Mouse (Mus musculus) CH12.LX (cell line): Measurements from ENCODE around the gene Acap3. TPM values are rescaled to one million over a fixed set of nuclear protein-coding genes. Genes with fewer than 3 reads are reported as not detected.

Experiments
- DNase-seq: peaks from one replicate; pipeline ENCODE4 v3.0.0-alpha.2; 2013; ENCODE audit errors: extremely low read depth
- H3K27ac ChIP-seq: 2 replicates; pipeline ENCODE4 v1.5.1; 2012; ENCODE audit warnings: low read depth, mild to moderate bottlenecking, control low read depth, moderate library complexity; ENCODE audit not compliant: insufficient read depth
- H3K27me3 ChIP-seq: replicated peaks from 2 replicates; pipeline ENCODE3; 2012; ENCODE audit warnings: inconsistent platforms
- H3K36me3 ChIP-seq, 2 experiments: replicated peaks in 1 of 2; 2 replicates each; pipeline versions ENCODE3 to v1.6.1; 2012; ENCODE audit warnings: inconsistent platforms in 1 of 2, low read length in 1 of 2, mild to moderate bottlenecking in 1 of 2, mixed read lengths in 1 of 2, moderate library complexity in 1 of 2; ENCODE audit not compliant: control insufficient read depth in 1 of 2, insufficient read depth in 1 of 2
- H3K4me1 ChIP-seq, 2 experiments: 2 replicates each; pipeline ENCODE4 v1.6.1; 2012; ENCODE audit warnings: inconsistent platforms in 1 of 2, moderate library complexity in 1 of 2; ENCODE audit not compliant: insufficient read depth in 2 of 2, control insufficient read depth in 1 of 2
- H3K4me2 ChIP-seq: 2 replicates; pipeline ENCODE4 v1.6.1; 2012; ENCODE audit warnings: low read depth, mild to moderate bottlenecking, control low read depth; ENCODE audit not compliant: poor library complexity, insufficient read depth, severe bottlenecking
- H3K4me3 ChIP-seq, 3 experiments: fragments of 150-350 bp in 1 of 3; sonication (generic) in 1 of 3; replicated peaks in 1 of 3; 2 replicates each; pipeline versions ENCODE3 to v1.5.1; 2011 to 2012; ENCODE audit warnings: low read depth in 2 of 3, low read length in 2 of 3, mild to moderate bottlenecking in 2 of 3, moderate library complexity in 2 of 3, control low read depth in 1 of 3, improper control_type of control experiment in 1 of 3, inconsistent platforms in 1 of 3, mixed read lengths in 1 of 3; ENCODE audit not compliant: poor library complexity in 1 of 3
- H3K79me2 ChIP-seq: replicated peaks from 2 replicates; pipeline ENCODE4 v1.6.1; 2012; ENCODE audit warnings: mild to moderate bottlenecking, moderate library complexity; ENCODE audit not compliant: control insufficient read depth, poor library complexity, insufficient read depth, severe bottlenecking; ENCODE audit errors: extremely low read depth
- H3K9ac ChIP-seq: 2 replicates; pipeline ENCODE4 v1.6.1; 2012; ENCODE audit warnings: low read depth, mild to moderate bottlenecking, control low read depth, moderate library complexity; ENCODE audit not compliant: insufficient read depth
- H3K9me3 ChIP-seq: replicated peaks from 2 replicates; pipeline ENCODE3; 2012; ENCODE audit warnings: low read length, inconsistent platforms, mixed read lengths
- BHLHE40 ChIP-seq: IDR thresholded peaks from 2 replicates; pipeline ENCODE4 v1.6.1; 2011; ENCODE audit warnings: mild to moderate bottlenecking, low read depth, low read length, improper control_type of control experiment
- CHD1 ChIP-seq: IDR thresholded peaks from 2 replicates; pipeline ENCODE4 v1.6.1; 2012; ENCODE audit warnings: low read depth, low read length, improper control_type of control experiment, inconsistent platforms
- CHD2 ChIP-seq: IDR thresholded peaks from 2 replicates; pipeline ENCODE4 v1.6.1; 2011; ENCODE audit warnings: low read length, improper control_type of control experiment
- ELF1 ChIP-seq: IDR thresholded peaks from 2 replicates; pipeline ENCODE4 v1.6.1; 2014; ENCODE audit warnings: low read depth, mild to moderate bottlenecking, inconsistent platforms, low read length, improper control_type of control experiment
- GABPA ChIP-seq: IDR thresholded peaks from 2 replicates; pipeline ENCODE4 v1.6.1; 2012; ENCODE audit warnings: low read depth, low read length, improper control_type of control experiment, inconsistent platforms; ENCODE audit not compliant: insufficient replicate concordance
- HCFC1 ChIP-seq: IDR thresholded peaks from 2 replicates; pipeline ENCODE4 v1.6.1; 2012; ENCODE audit warnings: low read depth, mild to moderate bottlenecking, inconsistent platforms, low read length, improper control_type of control experiment
- IRF4 ChIP-seq: IDR thresholded peaks from 2 replicates; pipeline ENCODE4 v1.6.1; 2014; ENCODE audit warnings: low read depth, mild to moderate bottlenecking, inconsistent platforms, low read length, improper control_type of control experiment
- JUND ChIP-seq: conservative IDR thresholded peaks from 2 replicates; pipeline ENCODE4 v1.6.1; 2011; ENCODE audit warnings: low read depth, low read length, improper control_type of control experiment
- MAFK ChIP-seq: IDR thresholded peaks from 2 replicates; pipeline ENCODE4 v1.6.1; 2011; ENCODE audit warnings: low read length, improper control_type of control experiment; ENCODE audit not compliant: insufficient replicate concordance
- MAZ ChIP-seq: IDR thresholded peaks from 2 replicates; pipeline ENCODE4 v1.6.1; 2012; ENCODE audit warnings: low read depth, mild to moderate bottlenecking, inconsistent platforms, low read length, improper control_type of control experiment, moderate library complexity
- MEF2A ChIP-seq: IDR thresholded peaks from 2 replicates; pipeline ENCODE4 v1.6.1; 2014; ENCODE audit warnings: low read depth, mild to moderate bottlenecking, inconsistent platforms, low read length, improper control_type of control experiment, borderline replicate concordance
- MYC ChIP-seq: IDR thresholded peaks from 2 replicates; pipeline ENCODE4 v1.6.1; 2011; ENCODE audit warnings: low read depth, mild to moderate bottlenecking, improper control_type of control experiment, low read length
- NELFE ChIP-seq: IDR thresholded peaks from 2 replicates; pipeline ENCODE4 v1.6.1; 2011; ENCODE audit warnings: low read depth, low read length, improper control_type of control experiment
- NRF1 ChIP-seq: IDR thresholded peaks from 2 replicates; pipeline ENCODE4 v1.6.1; 2014; ENCODE audit warnings: low read depth, mild to moderate bottlenecking, inconsistent platforms, low read length, improper control_type of control experiment, moderate library complexity
- POLR2A ChIP-seq: IDR thresholded peaks from 2 replicates; pipeline ENCODE4 v1.6.1; 2011; ENCODE audit warnings: low read depth, mild to moderate bottlenecking, improper control_type of control experiment, low read length
- RAD21 ChIP-seq: IDR thresholded peaks from 2 replicates; pipeline ENCODE4 v1.6.1; 2011; ENCODE audit warnings: low read depth, mild to moderate bottlenecking, low read length, improper control_type of control experiment, moderate library complexity
- RCOR1 ChIP-seq: conservative IDR thresholded peaks from 2 replicates; pipeline ENCODE4 v1.6.1; 2012; ENCODE audit warnings: low read depth, mild to moderate bottlenecking, inconsistent platforms, low read length, improper control_type of control experiment
- TCF12 ChIP-seq: IDR thresholded peaks from 2 replicates; pipeline ENCODE4 v1.6.1; 2014; ENCODE audit warnings: low read depth, mild to moderate bottlenecking, inconsistent platforms, low read length, improper control_type of control experiment
- UBTF ChIP-seq: IDR thresholded peaks from 2 replicates; pipeline ENCODE4 v1.6.1; 2012; ENCODE audit warnings: low read depth, mild to moderate bottlenecking, inconsistent platforms, low read length, improper control_type of control experiment, moderate library complexity
- ZMIZ1 ChIP-seq: IDR thresholded peaks from 2 replicates; pipeline ENCODE4 v1.6.1; 2012; ENCODE audit warnings: low read depth, mild to moderate bottlenecking, inconsistent platforms, low read length, improper control_type of control experiment
- dilution Hi-C: fragments of 300-500 bp; cut with MboI; formaldehyde crosslinking; loops from 2 replicates; pipeline ENCODE4 v1.14.3; 2020; ENCODE audit warnings: low sequenced_read_pairs; ENCODE audit not compliant: extremely low pct_unique_long_range_greater_than_20kb, extremely low pct_ligation_motif_present
- in situ Hi-C: fragments of 300-500 bp; cut with MboI; formaldehyde crosslinking; loops from 3 replicates; pipeline ENCODE4 v1.14.3; 2019; ENCODE audit warnings: low sequenced_read_pairs, low pct_ligation_motif_present, low pct_unique_long_range_greater_than_20kb, mixed read lengths
- polyA plus RNA-seq: library from polyadenylated mRNA; unstranded; fragments of >175 nt; gene quantifications from 2 replicates; pipeline ENCODE4 v1.2.1, GENCODE M21; 2012; ENCODE audit warnings: low read depth; ENCODE audit not compliant: insufficient read length
- total RNA-seq, 2 experiments: library from RNA; depleted of rRNA; stranded (reverse); fragments of 300-350 nt in 1 of 2; fragments of >200 nt in 1 of 2; gene quantifications; 2 replicates each; pipeline ENCODE4 v1.2.3; 2012 to 2014

Acap3 gene
- total and polyA plus RNA-seq, 3 experiments: 4.2 to 10.7 (median 10.5) TPM

DNA sequence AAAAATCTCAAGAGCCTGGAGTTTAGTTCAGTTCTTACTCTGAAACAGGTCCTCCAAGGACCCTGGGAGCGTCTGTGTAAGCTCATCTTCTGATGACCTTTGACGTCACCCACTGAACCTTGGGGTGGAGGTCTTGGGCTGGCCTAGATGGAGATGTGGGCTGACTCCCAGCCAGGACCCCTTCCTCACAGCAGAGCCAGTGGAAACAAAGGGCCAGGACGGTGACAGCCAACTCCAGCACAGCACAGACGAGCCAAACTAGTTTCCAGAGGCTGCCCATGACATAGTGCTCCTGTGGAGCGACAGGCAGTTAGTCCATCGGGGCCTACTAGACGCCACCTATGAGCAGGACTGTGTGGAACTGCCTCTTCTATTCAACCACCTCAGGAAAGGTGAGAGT, 16.7 kb downstream of the Acap3 start:
- no peaks in the 10 kb centered on the region for H3K9me3 ChIP-seq
- TF ChIP-seq NELFE (no peak), CHD2 (no peak), JUND (no peak), TCF12 (no peak), RAD21 (no peak), IRF4 (no peak), ZMIZ1 (no peak), CHD1 (no peak), UBTF (no peak), BHLHE40 (no peak), MAZ (no peak), GABPA (no peak), RCOR1 (no peak), MEF2A (no peak), MYC (no peak), ELF1 (no peak)
- H3K27ac ChIP-seq: no peak overlapping the region
- peaks cover 15 to 46% of the 10 kb centered on the region in 2 experiments for H3K36me3 ChIP-seq
- no peaks in the 10 kb centered on the region for H3K27me3 ChIP-seq
- H3K4me1 ChIP-seq: 0 out of 4 replicates have a peak, but pooled peaks cover 0 to 2% of the 10 kb centered on the region in 2 experiments
- H3K4me3 ChIP-seq: no peak overlapping the region
- in situ Hi-C loops (no loop called here), dilution Hi-C loops (no loop called here)
- no peak overlapping the region for H3K4me2 ChIP-seq
- no peak overlapping the region for H3K9ac ChIP-seq
- no peak for DNase-seq
- H3K79me2 ChIP-seq: no peaks in the 10 kb centered on the region

- DNase-seq: no peak
- Histone ChIP-seq H3K4me2 (no peak overlapping the region), H3K4me3 (no peak overlapping the region), H3K36me3 (peaks cover 10 to 41% of the 10 kb centered on the region in 2 experiments), H3K9ac (no peak overlapping the region), H3K27me3 (no peaks in the 10 kb centered on the region), H3K27ac (no peak overlapping the region), H3K9me3 (no peaks in the 10 kb centered on the region), H3K4me1 (0 out of 4 replicates have a peak, but pooled peaks cover 0 to 2% of the 10 kb centered on the region in 2 experiments), H3K79me2 (no peaks in the 10 kb centered on the region)
- no peak for TF ChIP-seq MAFK
- TF ChIP-seq CHD2: no peak
- TF ChIP-seq UBTF: no peak
- no peak for TF ChIP-seq HCFC1
- no peak for TF ChIP-seq MEF2A
- no peak for TF ChIP-seq POLR2A
- no peak for TF ChIP-seq NRF1
- dilution Hi-C loops: no loop called here
- in situ Hi-C loops: no loop called here
Observed at GRCm38 (mm10) chr4:155908751-155909150, 17.1 kb downstream of the Acap3 start.
